ENCODE assay signal across 7 mouse cellular contexts in genomic region chr6:50354688-50355660, GRCm38 (mm10).
DNase-seq lines count a peak whose midpoint lies in the region; ATAC-seq and TF ChIP-seq lines count a peak whose summit lies in the region.

No protein-coding gene starts in this region.

- H3K4me3 ChIP-seq in heart, embryonic 16.5 days (ENCODE audit: low read length): no peak overlapping the region
- H3K4me3 ChIP-seq in liver, embryonic 13.5 days (replicated peaks): no peak overlapping the region
- H3K4me3 ChIP-seq in stomach, postnatal 0 days (ENCODE audit: low read depth, low read length): no peak overlapping the region

- peak overlapping the region; percentile 35 for H3K9ac ChIP-seq in heart, embryonic 16.5 days (ENCODE audit: low read length)
- no peak overlapping the region for H3K9ac ChIP-seq in liver, embryonic 13.5 days
- no peak overlapping the region for H3K9ac ChIP-seq in stomach, postnatal 0 days (ENCODE audit: low read length)

- H3K9me3 ChIP-seq in heart, embryonic 16.5 days (replicated peaks; ENCODE audit: control insufficient read depth, low read length): no peaks in the 10 kb centered on the region
- H3K9me3 ChIP-seq in liver, embryonic 13.5 days (replicated peaks): no peaks in the 10 kb centered on the region
- H3K9me3 ChIP-seq in stomach, postnatal 0 days (ENCODE audit: control insufficient read depth, low read length): no peaks in the 10 kb centered on the region

- peak; percentile 86 for DNase-seq in Muller cell, postnatal 12 days (ENCODE audit: inconsistent ontology term)
- DNase-seq in brain, adult 2 months (ENCODE audit: low read depth, low spot score): peak; percentile 59
- no peak for DNase-seq in liver, embryonic 13.5 days
- no peak for DNase-seq in stomach, postnatal 0 days (ENCODE audit: low spot score)
- DNase-seq in gastrocnemius, postnatal 25 days: no peak
- DNase-seq in left cerebral cortex, adult 9 months (ENCODE audit: low spot score in 2 of 2): no peak

- TF ChIP-seq CTCF in stomach, postnatal 0 days (IDR thresholded peaks at IDR 0.05; ENCODE audit: low read depth): no peak

- H3K36me3 ChIP-seq in heart, embryonic 16.5 days (ENCODE audit: control insufficient read depth, insufficient read depth): peaks cover 6% of the 10 kb centered on the region; the same call in 1 of the 2 replicates
- H3K36me3 ChIP-seq in liver, embryonic 13.5 days: no peaks in the 10 kb centered on the region
- no peaks in the 10 kb centered on the region for H3K36me3 ChIP-seq in stomach, postnatal 0 days (ENCODE audit: control insufficient read depth, insufficient read depth, low read length)

- peaks cover 50% of the 10 kb centered on the region for H3K4me1 ChIP-seq in heart, embryonic 16.5 days (ENCODE audit: control insufficient read depth, insufficient read depth, low read length)
- peaks cover 10% of the 10 kb centered on the region for H3K4me1 ChIP-seq in liver, embryonic 13.5 days (replicated peaks)
- H3K4me1 ChIP-seq in stomach, postnatal 0 days (replicated peaks; ENCODE audit: control insufficient read depth, insufficient read depth): peaks cover 3% of the 10 kb centered on the region; the same call in 1 of the 2 replicates

- peak; percentile 42 for ATAC-seq in heart, embryonic 16.5 days (replicated peaks; ENCODE audit: extremely low read depth, insufficient read depth, low FRiP score)
- ATAC-seq in liver, embryonic 13.5 days (ENCODE audit: low read depth): no peak
- ATAC-seq in stomach, postnatal 0 days (ENCODE audit: low FRiP score, low TSS enrichment): peak; percentile 42; the same call in 1 of the 2 replicates

- 18% methylated on average over 20 of the region's 20 CpGs for WGBS in heart, embryonic 16.5 days
- WGBS in liver, embryonic 13.5 days (ENCODE audit: insufficient replicate concordance): 34% methylated on average over 20 of the region's 20 CpGs
- 33% methylated on average over 20 of the region's 20 CpGs for WGBS in stomach, postnatal 0 days

- H3K4me2 ChIP-seq in heart, embryonic 16.5 days (ENCODE audit: low read depth, low read length): peak overlapping the region; percentile 40
- peak overlapping the region; percentile 24 for H3K4me2 ChIP-seq in liver, embryonic 13.5 days
- no peak overlapping the region for H3K4me2 ChIP-seq in stomach, postnatal 0 days (replicated peaks; ENCODE audit: low read depth)

- peak overlapping the region; percentile 78 for H3K27ac ChIP-seq in heart, embryonic 16.5 days (ENCODE audit: low read length)
- peak overlapping the region; percentile 32; the same call in 1 of the 2 replicates for H3K27ac ChIP-seq in liver, embryonic 13.5 days
- peak overlapping the region; percentile 40 for H3K27ac ChIP-seq in stomach, postnatal 0 days (replicated peaks)

- no peaks in the 10 kb centered on the region for H3K27me3 ChIP-seq in heart, embryonic 16.5 days (ENCODE audit: control insufficient read depth, insufficient read depth, low read length)
- no peaks in the 10 kb centered on the region for H3K27me3 ChIP-seq in liver, embryonic 13.5 days
- no peaks in the 10 kb centered on the region for H3K27me3 ChIP-seq in stomach, postnatal 0 days (ENCODE audit: control insufficient read depth, insufficient read depth, low read length)

- no peak for TF ChIP-seq EP300 in stomach, postnatal 0 days (optimal IDR thresholded peaks at IDR 0.05)

Comparison
In these comparisons a context has a peak if more than half of its experiments do, and no peak if none do; other contexts are left out.
1. DNase-seq: peak in Muller cell, postnatal 12 days (single experiment) and brain, adult 2 months (single experiment); none in liver, embryonic 13.5 days (single experiment), stomach, postnatal 0 days (single experiment), gastrocnemius, postnatal 25 days (single experiment) and left cerebral cortex, adult 9 months (0 of 2).
2. Peak in every context shown above with its lines, with median percentiles within 50 percentile points of each other: H3K27ac ChIP-seq.